Mouse (Mus musculus) liver, adult 2 months (tissue): Measurements from ENCODE around the gene Itpr2.

ENCODE experiments used
- CTCF ChIP-seq: fragments of 200-500 bp; IDR thresholded peaks from 2 replicates; pipeline ENCODE4 v1.5.1; 2011; ENCODE audit warnings: low read depth, low read length, control low read depth
- POLR2A ChIP-seq: fragments of 200-500 bp; IDR thresholded peaks from 2 replicates; pipeline ENCODE4 v1.6.1; 2011; ENCODE audit warnings: low read length, control low read depth; ENCODE audit not compliant: insufficient read depth; ENCODE audit errors: extremely low read depth

DNA sequence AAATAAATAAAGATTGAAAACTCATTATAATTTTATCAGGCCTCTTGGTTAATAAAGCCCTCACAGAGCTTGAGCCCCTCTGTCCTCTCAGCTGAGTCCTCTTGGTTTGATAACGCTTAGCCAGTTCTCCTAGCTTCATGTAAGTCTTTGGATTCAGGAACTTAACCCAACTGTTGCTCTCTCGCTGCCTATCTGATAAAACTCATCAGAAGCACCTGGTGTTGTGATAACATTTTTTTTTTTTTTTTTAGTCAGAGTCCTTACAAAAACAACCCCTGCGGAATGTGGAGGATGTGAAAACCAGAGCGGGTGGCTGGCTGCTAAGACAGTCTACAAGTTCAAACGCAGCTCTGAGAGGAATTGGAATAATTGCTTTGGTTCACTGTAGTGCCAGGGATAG is 45.3 kb downstream of the Itpr2 start:
- no peak for TF ChIP-seq CTCF
- TF ChIP-seq POLR2A, result no peak
